Mouse (Mus musculus) hematopoietic stem cell, adult 5-6 weeks (primary cell): ENCODE measurements around the gene Crybb2. TPM values are rescaled to one million over a fixed set of nuclear protein-coding genes. Genes with fewer than 3 reads are reported as not detected.

Experiments
- ATAC-seq, 2 experiments: fragments of 125-278 bp in 1 of 2; replicated peaks in 1 of 2; 2 replicates each; pipeline ENCODE4 v1.8.0; 2016 to 2017; ENCODE audit warnings: inconsistent platforms in 2 of 2, mild to moderate bottlenecking in 2 of 2, moderate number of reproducible peaks in 2 of 2, low read depth in 1 of 2, moderate TSS enrichment in 1 of 2; ENCODE audit not compliant: low FRiP score in 2 of 2, poor library complexity in 2 of 2, severe bottlenecking in 2 of 2, insufficient read depth in 1 of 2, low TSS enrichment in 1 of 2
- total RNA-seq: library from RNA; stranded (forward); fragments of 172-1452, 232-1000 nt; gene quantifications from 2 replicates; pipeline ENCODE4 v1.2.3, GENCODE M21; 2017

Crybb2 gene
- total RNA-seq, 1 experiment from 2014 or later = not detected

- no peak for ATAC-seq
These were observed 19.2 kb downstream of the Crybb2 start for GRCm38 (mm10) chr5:113050581-113051185.

DNA sequence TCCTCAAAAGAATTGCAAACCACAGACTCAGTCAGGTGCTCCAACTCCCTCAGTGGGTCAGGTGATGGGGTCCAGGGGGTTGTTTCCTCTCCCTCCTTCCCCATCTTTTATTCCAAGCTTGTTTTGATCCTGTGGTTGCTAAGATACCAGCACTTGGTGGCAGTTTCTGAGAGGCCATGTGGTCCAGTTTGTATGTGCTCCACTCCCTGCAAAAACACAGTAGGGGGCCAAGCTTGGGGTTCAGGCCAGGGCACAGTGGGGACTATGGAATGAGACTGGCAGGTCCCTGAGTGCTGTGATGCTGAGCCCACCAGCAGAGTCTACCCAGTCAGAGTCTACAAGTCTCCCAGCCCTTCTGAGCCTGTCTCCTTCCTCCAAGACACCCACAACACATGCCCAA lies 20.0 kb downstream of the Crybb2 start:
- ATAC-seq = no peak

GRCm38 (mm10) chr5:113045511-113046273 lies 24.2 kb downstream of the Crybb2 start:
- no peak for ATAC-seq

GRCm38 (mm10) chr5:113043531-113043930 lies 26.4 kb downstream of the Crybb2 start:
- ATAC-seq = no peak

DNA sequence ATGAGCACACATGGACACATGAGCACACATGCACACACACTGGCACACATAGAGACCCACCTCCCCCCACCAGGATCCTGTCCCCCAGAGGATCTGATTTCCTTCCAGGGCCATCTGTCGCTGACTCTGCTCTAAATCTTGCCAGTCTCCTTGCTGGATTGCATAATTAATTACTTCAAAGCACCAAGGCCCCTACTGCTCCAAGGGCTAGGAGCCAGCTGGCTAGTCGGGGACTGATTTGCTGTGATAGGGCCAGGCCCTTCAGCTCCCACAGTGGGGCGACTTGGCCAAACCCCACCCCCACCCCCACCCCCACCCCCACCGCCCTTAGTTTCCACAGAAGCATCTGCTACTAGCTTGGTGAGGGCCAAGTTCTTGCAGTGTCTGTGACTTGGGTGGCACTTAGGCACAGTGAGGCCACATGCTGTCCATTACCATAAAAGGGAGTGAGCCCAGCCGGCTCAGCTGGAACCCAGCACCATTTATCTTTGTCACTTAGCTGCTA lies 28.3 kb downstream of the Crybb2 start:
- ATAC-seq = no peak

DNA sequence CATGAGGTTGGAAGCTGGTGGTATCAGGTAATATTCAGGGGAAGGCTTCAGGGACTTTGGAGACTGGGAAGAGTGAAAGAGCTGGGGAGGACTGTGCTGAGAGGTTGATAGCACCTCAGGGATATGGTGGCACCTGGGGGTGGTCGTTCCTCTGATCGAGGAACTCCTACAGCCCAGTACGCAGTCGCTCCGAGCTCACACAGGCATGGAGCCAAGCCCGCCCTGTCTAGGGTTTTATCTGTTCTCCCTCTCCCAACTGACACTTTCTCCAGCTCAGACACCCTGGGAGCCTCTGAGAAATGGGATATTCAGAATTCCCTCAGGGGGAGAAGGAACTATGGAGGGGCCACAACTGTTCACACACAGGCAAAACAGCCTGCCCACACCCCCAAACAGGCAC lies 29.1 kb downstream of the Crybb2 start:
- no peak for ATAC-seq

DNA sequence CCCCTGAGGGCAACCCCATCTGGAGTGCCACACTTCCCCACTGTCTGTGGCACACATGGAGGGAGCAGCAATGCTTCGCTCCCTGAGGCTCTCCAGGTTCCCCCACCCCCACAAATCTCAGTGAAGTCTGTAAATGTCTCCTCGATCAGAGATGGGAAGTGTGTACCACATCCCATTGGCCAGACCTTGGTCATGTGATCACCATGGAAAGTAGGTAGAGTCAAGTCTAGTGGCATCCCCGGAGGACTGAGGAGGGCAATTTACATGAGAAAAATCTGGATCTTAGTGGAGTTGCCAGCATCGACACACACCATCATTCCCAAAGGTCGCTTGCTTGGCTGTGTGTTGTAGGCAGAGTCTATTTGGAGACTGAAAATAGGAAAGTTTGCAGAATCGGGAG lies 31.3 kb downstream of the Crybb2 start:
- no peak for ATAC-seq

DNA sequence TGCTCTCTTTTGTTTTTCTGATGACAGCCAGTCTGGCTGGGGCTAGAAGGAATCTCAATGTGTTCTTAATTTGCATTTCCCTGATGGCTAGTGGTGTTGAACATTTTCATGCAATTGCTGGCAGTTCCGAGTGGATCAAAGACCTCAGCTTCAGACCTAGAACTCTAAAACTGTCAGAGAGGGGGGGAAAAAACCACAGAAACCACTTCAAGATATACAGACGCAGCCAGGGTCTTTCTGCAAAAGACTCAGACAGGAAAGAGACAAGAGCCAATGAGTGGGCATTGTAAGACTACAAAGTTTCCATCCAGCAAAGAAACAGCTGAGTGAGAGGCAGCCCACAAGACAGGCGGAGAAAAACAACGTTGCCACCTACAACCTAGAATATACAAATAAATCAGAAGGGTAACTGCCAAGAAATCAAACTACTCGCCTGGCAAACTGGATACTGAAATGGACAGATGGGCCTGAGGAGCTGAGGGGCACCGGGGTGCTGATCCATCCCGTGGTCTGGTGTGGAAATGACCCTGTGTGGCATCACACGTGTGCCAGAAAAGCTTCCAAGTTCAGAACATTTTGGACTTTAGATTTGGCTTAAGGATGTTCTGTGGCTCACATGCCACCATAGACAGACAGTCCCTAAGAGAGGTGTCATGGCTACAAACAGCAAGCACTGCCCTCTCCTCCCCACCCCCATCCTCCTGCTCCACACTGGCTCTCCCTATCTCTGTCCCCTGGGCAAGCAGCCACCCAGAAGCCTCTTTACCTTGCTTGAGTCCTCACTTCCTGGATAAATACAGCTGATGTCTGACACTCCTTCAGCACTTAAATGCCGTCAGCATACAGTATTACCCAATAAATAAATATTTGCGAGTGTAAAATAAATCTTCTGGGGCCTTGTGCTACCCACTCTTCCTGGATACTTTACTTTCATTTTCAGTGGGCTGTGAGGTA lies 34.5 kb downstream of the Crybb2 start:
- ATAC-seq = peak; percentile 61 to 78

DNA sequence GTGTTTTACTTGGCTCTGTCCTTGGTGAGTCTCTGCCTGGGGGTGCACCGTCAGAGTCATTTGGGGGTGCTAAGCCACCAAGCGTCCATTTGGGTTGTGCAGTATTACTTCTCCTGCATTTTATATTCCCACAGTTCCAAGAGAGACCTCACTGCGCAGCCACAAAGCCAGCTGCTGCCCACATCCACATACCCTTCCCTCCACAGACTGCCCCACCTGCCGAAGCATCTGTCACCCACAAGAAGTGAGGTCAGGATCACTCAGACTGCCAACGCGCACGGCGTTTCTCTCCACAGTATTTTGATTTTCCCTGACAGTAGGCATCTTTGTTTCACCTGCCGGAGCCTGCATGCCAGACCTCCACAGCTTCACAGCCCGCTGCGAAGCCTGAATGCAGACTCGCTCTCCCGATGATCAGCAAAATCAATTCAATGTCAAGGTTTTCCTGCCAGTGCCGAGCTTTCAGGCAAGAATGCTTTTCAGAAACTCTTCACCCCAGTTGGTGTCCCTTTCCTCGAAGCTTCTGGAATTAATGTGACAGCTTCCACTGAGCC lies 38.6 kb downstream of the Crybb2 start:
- no peak for ATAC-seq

DNA sequence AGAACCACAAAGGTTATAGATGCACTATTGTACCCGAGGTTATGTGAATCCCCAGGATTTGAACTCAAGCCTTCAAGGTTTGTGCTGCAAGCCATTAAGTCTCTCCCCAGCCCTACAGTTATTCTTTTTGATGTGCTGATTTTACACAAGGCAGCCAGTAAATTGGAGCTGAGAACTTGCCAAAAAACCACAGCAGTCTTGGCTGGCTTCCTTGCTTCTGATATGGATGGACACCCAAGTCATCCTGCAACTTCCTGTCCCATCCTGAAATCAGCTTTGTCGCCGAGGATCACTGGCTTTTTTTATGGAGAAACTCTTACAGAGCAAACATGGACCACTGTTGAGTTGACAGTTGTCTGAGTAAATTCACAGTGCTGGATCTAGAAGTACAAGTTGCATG lies 39.8 kb downstream of the Crybb2 start:
- no peak for ATAC-seq

DNA sequence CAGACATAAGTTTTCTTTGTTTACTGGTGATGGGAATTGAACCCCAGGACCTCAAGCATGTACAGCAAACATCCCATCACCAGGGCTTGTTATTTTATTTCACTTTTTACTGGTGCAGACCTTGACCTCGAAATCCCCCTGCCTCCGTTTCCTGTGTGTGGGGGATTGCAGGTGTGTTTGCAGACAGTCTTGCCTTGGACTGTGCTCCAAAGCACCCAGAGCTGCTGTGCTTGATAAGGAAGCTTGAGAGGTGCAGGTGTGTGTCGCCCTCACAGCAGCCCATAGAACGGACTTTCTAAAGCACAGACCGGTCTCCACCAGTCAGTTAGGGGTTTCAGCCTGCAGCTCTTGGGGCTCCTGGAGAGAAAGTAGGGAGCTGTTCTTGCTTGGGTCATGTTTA lies 43.2 kb downstream of the Crybb2 start:
- ATAC-seq = no peak

DNA sequence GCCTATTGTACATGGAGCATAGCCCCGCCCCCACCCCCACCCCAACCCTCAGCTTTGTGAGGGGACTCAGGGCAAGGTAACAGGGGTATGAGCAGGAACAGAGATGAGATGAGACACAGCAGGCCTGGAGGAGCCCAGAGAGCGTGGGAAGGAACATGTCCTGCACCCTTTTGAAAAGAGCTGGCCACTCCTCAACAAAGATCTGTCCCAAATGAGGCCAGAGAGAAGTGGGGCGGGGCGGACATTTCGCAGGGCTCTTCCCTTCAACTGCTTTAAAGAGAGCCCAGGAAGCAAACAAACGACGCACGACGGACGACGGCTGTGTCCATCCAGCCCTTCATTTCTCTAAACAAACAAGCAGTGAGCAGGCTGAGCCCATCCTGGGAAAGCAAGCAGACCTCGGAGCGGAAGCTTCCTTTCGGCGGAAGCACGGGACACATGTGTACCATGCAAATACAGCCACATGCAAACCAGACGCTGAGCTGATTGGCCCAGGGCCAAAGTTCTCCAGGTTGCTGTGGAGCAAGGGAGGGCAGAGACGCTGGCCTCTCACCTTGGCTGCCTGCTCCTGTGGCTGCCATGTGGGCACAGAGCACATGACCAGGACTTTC lies 45.7 kb downstream of the Crybb2 start:
- peak; percentile 17 to 60; a peak in 1 of 4 replicates for ATAC-seq

GRCm38 (mm10) chr5:113018190-113018589 lies 51.7 kb downstream of the Crybb2 start:
- no peak for ATAC-seq

DNA sequence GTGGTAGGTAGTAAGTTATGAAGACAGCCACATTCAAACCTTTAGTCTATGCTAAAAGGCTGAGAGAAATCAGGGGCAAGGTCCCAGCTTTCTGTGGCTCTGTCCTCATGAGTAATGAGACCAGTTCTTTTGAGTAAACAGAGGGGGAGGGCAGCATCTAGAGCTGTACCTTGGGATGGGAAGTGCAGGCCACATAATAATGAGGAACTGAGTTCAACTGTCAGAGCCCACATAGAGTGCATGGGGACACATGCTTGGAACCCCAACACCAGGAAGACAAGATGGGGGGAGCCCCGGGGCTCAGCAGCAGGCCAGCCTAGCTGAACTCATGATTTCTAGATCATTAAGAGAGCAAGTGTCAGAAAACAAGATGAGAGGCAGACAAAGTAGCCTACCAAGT lies 52.9 kb downstream of the Crybb2 start:
- peak; percentile 30 to 52; a peak in 3 of 4 replicates for ATAC-seq

DNA sequence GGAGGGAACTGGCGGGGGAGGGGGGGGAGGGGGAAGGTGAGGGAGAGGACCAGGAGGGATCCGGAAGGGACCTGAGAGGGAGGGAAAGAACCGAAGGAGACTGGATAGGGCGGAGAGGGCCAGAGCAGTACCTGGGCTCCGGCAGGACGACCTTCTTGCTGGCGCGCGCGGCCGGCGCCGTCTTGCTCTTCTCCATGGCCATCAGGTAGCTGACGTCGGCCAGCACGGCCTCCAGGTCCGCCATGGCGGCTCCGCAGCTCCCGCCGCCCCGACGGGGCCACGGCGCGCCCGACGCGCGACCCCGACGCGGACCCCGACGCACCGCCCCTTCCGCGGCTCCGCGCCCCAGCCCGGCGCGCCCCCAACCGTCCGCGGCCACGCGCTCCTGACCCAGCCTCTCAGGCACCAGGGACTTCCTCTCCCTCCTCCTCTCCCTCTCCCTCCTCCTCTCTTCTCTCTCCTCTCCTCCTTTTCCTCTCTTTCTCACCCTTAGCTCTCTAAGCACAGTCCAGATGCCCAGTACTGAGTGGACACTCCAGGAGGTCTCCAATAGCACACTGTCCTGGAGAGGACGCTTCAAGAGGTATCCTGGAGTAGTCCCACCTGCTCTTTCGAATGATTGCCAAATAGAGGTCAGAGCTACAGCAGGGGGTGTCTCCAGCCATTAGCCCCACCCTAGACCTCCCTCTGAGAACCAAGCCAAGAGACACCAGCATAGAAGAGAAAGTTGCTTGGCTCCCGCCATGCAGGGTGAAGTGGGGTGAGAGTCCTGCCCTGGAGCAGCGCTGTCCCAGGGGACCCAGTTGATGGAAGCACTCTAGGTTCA lies 54.5 kb downstream of the Crybb2 start, which contains the start of gene Grk3:
Grk3 (minus strand) TSS at position 556 of the 826 bp plus-strand sequence.
- peak; percentile 36 to 47 for ATAC-seq

DNA sequence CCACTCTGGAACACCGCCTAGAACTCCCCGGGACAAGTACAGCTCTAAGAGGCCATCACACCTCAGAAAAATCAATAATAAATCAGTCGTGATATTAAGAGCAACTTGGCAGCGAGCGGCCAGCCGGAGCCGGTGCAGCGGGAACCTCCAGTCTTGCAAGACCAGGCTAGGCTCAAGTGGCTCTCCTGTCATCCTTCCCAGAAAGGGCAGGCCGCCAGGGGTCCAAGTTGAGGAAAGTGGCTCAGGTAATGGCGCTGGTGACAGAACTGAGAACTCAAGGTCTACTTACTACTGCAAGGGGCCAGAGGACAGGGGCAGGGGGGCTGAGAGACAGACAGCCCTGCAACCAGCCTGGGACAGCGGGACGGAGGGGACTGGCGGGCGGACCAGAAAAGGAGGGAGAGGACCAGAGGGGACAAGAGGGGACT lies 55.1 kb downstream of the Crybb2 start:
- ATAC-seq = no peak
